In the genomic region with DNA sequence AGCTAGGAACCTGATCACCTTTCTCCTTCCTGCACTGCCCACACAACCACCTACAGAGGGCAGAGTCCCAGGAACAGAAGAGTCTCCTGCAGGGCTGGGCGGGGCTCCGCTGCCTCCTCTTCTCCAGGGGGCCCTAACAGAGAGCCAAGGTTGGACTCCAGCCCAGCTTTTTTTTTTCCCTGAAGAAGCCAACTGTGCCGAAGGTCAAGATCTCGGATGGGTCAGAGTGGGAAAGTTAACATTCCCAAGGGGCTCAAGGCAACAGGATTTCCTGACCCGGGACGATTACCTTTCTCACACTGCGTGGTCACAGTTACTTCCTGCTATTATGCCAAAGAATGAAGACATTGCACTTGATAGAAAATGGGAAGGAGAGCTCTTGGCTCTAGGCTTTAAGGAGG, we compare ENCODE assay signal across 10 mouse cellular contexts.
DNase-seq lines count a peak whose midpoint lies in the region; ATAC-seq lines count a peak whose summit lies in the region.
"Had no signal": no experiment of that assay in that cellular context is flagged by ENCODE, and none has a peak within 500 bp of the region (broad histone marks: within the 10 kb centered on the region; RNA-seq: fewer than 3 reads in every experiment).

No protein-coding gene starts in this region.

- peak; percentile 78 for DNase-seq in heart, adult 8-10 months (ENCODE audit: low spot score)
- peak; percentile 83 to 88 for DNase-seq in kidney, adult 8-10 months
- DNase-seq in lung, postnatal 36 days: peak; percentile 64
- DNase-seq in spleen, postnatal 10 days (ENCODE audit: low spot score in 2 of 2): no peak
- no peak for DNase-seq in ovary, adult 18-20 months (ENCODE audit: low spot score)

- H3K27me3 ChIP-seq in liver, embryonic 16.5 days (ENCODE audit: control insufficient read depth, insufficient read depth, low read depth, low read length): no peaks in the 10 kb centered on the region
- no peaks in the 10 kb centered on the region for H3K27me3 ChIP-seq in liver, embryonic 12.5 days (replicated peaks)
- H3K27me3 ChIP-seq: neural tube, embryonic 12.5 days had no signal

- no peaks in the 10 kb centered on the region for H3K9me3 ChIP-seq in liver, embryonic 16.5 days (replicated peaks; ENCODE audit: control insufficient read depth, low read length)
- no peaks in the 10 kb centered on the region for H3K9me3 ChIP-seq in liver, embryonic 12.5 days (replicated peaks)
- H3K9me3 ChIP-seq: neural tube, embryonic 12.5 days had no signal

- no peak overlapping the region for H3K4me3 ChIP-seq in liver, embryonic 16.5 days (ENCODE audit: low read depth, low read length)
- no peak overlapping the region for H3K4me3 ChIP-seq in liver, embryonic 12.5 days
- H3K4me3 ChIP-seq: neural tube, embryonic 12.5 days had no signal

- H3K27ac ChIP-seq in liver, embryonic 16.5 days (ENCODE audit: low read length): no peak overlapping the region
- no peak overlapping the region for H3K27ac ChIP-seq in liver, embryonic 12.5 days
- H3K27ac ChIP-seq: liver, embryonic 14.5 days; neural tube, embryonic 12.5 days had no signal

- no peak overlapping the region for H3K4me2 ChIP-seq in liver, embryonic 16.5 days (ENCODE audit: low read depth, low read length)
- H3K4me2 ChIP-seq in liver, embryonic 12.5 days: no peak overlapping the region
- H3K4me2 ChIP-seq: neural tube, embryonic 12.5 days had no signal

- peak; percentile 53; the same call in 1 of the 2 replicates for ATAC-seq in liver, embryonic 16.5 days (ENCODE audit: low read depth)
- ATAC-seq in liver, embryonic 12.5 days: no peak
- ATAC-seq in CD4-positive, CD25-positive, alpha-beta regulatory T cell, adult 4 months: no peak

- H3K36me3 ChIP-seq in liver, embryonic 16.5 days (ENCODE audit: control insufficient read depth, insufficient read depth): no peaks in the 10 kb centered on the region
- no peaks in the 10 kb centered on the region for H3K36me3 ChIP-seq in liver, embryonic 12.5 days
- H3K36me3 ChIP-seq: neural tube, embryonic 12.5 days had no signal

- no peak overlapping the region for H3K9ac ChIP-seq in liver, embryonic 16.5 days (ENCODE audit: low read depth, low read length)
- H3K9ac ChIP-seq in liver, embryonic 12.5 days: no peak overlapping the region
- H3K9ac ChIP-seq: liver, embryonic 14.5 days; neural tube, embryonic 12.5 days had no signal

- WGBS in liver, embryonic 16.5 days (ENCODE audit: insufficient replicate concordance): 27% methylated on average over 7 of the region's 7 CpGs
- 22% methylated on average over 7 of the region's 7 CpGs for WGBS in liver, embryonic 12.5 days (ENCODE audit: insufficient replicate concordance)

- H3K4me1 ChIP-seq in liver, embryonic 16.5 days (ENCODE audit: control insufficient read depth, low read depth, low read length): no peaks in the 10 kb centered on the region
- H3K4me1 ChIP-seq in liver, embryonic 12.5 days: no peaks in the 10 kb centered on the region
- H3K4me1 ChIP-seq: neural tube, embryonic 12.5 days had no signal

Comparison
In these comparisons a context has a peak if more than half of its experiments do, and no peak if none do; other contexts are left out.
1. DNase-seq: peak in heart, adult 8-10 months (single experiment), kidney, adult 8-10 months (2 of 2) and lung, postnatal 36 days (single experiment); none in spleen, postnatal 10 days (0 of 2) and ovary, adult 18-20 months (single experiment).